Mouse (Mus musculus): ENCODE measurements at regions not wholly inside any gene's neighbourhood (a gene's known extent, or its start where the extent isn't known, plus 50 kb on each side); places are given as distances from the start of the nearest gene placed in this dataset.

- TF ChIP-seq CTCF (IDR thresholded peaks at IDR 0.05; ENCODE audit: insufficient read depth, low read depth, low read length) = no peak
- no peak for TF ChIP-seq POLR2A (IDR thresholded peaks at IDR 0.05; ENCODE audit: insufficient read depth, low read depth, low read length)
These were observed 252.9 kb upstream of the Nr2f2 start for GRCm38 (mm10) chr7:70619400-70619799.
